Mouse (Mus musculus): ENCODE measurements at regions not wholly inside any gene's neighbourhood (a gene's known extent, or its start where the extent isn't known, plus 50 kb on each side); places are given as distances from the start of the nearest gene placed in this dataset.

DNA sequence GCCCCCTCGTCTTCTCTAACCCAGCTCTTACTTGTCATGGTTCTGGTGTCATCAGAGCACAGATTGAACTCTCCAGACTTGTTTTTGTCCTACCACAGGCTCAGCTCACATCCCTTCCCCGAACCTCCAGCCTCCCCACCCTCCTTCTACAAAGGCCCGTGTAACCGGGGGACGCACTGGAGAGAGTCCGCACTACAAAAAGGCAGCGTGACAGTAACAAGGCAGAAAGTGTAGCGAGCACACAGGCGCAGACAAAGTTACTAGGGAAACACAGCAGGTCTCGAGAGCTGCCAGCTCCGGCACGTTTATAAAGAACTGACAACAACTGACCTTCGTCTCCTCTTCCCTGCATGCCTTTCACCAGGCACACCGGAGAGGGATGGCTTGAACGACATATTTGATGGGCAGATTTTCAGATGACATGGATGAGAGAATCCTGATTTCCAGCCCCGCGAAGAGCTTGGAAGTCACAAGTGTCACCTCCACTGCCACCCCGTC, 260.2 kb upstream of the Zfp64 start:
- peaks cover 6% of the 10 kb centered on the region; the same call in 1 of the 2 replicates for H3K27me3 ChIP-seq
- 73% methylated on average over 18 of the region's 18 CpGs for WGBS
- no peak overlapping the region for H3K9ac ChIP-seq
- no peak for ATAC-seq (ENCODE audit: insufficient number of reproducible peaks, low FRiP score, low TSS enrichment, low read depth)
- H3K9me3 ChIP-seq = no peaks in the 10 kb centered on the region
- H3K4me1 ChIP-seq = peaks cover 14% of the 10 kb centered on the region
- H3K4me3 ChIP-seq = no peak overlapping the region
- H3K36me3 ChIP-seq = no peaks in the 10 kb centered on the region
- no peak overlapping the region for H3K4me2 ChIP-seq
- no peak overlapping the region for H3K27ac ChIP-seq

DNA sequence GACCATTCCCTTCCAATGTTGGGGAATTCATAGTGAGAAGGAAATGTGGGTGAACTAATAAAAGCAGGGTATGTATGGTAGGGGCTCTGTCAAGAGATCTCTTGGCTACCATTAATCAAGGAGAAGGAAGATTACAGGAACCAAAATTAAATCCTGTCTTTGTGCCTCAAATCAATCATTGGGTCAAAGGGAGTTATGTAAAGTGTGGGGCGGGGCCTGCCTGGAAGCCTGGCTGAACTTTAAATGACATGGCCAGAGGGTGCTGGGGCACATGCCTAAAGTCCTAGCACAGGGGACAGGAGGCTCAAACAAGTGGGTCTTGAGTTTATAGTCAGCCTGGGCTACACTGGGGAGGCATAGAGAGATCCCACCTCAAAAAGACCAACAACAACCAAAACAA, 259.0 kb upstream of the Zfp64 start:
- Histone ChIP-seq H3K9ac (no peak overlapping the region), H3K4me3 (no peak overlapping the region), H3K27me3 (no peaks in the 10 kb centered on the region; the same call in 1 of the 2 replicates), H3K36me3 (no peaks in the 10 kb centered on the region), H3K4me1 (peaks cover 14% of the 10 kb centered on the region), H3K4me2 (no peak overlapping the region), H3K9me3 (no peaks in the 10 kb centered on the region), H3K27ac (no peak overlapping the region)
- no peak for ATAC-seq (ENCODE audit: insufficient number of reproducible peaks, low FRiP score, low TSS enrichment, low read depth)
- 82% methylated on average over 1 of the region's 1 CpGs for WGBS

DNA sequence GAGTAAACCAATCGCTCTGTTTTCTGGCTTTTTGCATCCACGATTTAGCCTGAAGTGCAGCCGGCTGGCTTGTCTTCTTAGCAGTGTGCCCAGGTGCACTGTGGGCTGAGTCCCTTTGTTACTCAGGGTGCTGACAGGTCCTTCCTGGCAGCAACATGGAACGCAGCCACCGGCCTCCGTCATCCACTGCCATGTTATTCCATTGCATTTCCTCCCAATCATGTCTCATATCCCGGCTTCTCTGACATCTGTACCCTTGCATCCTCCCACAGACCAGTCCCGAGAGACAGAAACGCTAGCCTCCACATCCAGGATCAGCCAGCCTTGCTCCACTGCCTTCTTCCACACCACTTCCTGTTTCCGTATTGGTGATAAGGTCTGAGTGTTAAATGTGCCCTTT, 257.9 kb upstream of the Zfp64 start:
- WGBS = 49% methylated on average over 10 of the region's 10 CpGs
- Histone ChIP-seq H3K27me3 (no peaks in the 10 kb centered on the region; the same call in 1 of the 2 replicates), H3K9ac (no peak overlapping the region), H3K9me3 (no peaks in the 10 kb centered on the region), H3K36me3 (no peaks in the 10 kb centered on the region), H3K4me2 (no peak overlapping the region), H3K4me1 (peaks cover 14% of the 10 kb centered on the region), H3K27ac (no peak overlapping the region), H3K4me3 (no peak overlapping the region)
- ATAC-seq (ENCODE audit: insufficient number of reproducible peaks, low FRiP score, low TSS enrichment, low read depth) = no peak

DNA sequence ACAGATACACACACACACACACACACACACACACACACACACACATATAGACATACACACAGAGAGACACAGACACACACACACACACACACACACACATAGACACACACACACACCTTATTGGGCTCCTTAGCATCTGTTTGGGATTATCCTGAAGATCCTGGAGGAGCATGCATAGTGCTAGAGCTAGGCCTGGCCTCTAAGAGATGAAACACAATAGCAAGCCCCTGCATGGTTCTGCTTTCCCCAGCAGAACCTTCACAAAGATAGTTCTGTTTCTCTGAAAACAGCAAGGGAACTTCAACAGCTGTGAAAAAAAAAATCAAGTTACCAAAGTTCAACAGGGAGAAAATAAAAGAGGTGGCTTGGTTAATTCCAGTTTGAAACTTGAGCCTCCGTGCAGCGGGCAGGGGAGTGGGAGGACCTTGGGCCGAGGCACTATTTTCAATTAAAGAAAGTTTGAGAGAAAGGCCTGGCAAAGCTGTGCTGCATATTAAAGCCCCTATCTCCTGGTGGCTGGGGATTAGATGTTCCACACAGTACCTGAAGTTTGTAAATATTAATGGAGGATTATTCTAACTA, 257.4 kb upstream of the Zfp64 start:
- Histone ChIP-seq H3K9ac (no peak overlapping the region), H3K27ac (no peak overlapping the region), H3K9me3 (no peaks in the 10 kb centered on the region), H3K36me3 (no peaks in the 10 kb centered on the region), H3K4me3 (no peak overlapping the region), H3K4me2 (no peak overlapping the region), H3K4me1 (peaks cover 14% of the 10 kb centered on the region), H3K27me3 (no peaks in the 10 kb centered on the region; the same call in 1 of the 2 replicates)
- ATAC-seq (ENCODE audit: insufficient number of reproducible peaks, low FRiP score, low TSS enrichment, low read depth) = no peak
- WGBS = 11% methylated on average over 3 of the region's 3 CpGs

DNA sequence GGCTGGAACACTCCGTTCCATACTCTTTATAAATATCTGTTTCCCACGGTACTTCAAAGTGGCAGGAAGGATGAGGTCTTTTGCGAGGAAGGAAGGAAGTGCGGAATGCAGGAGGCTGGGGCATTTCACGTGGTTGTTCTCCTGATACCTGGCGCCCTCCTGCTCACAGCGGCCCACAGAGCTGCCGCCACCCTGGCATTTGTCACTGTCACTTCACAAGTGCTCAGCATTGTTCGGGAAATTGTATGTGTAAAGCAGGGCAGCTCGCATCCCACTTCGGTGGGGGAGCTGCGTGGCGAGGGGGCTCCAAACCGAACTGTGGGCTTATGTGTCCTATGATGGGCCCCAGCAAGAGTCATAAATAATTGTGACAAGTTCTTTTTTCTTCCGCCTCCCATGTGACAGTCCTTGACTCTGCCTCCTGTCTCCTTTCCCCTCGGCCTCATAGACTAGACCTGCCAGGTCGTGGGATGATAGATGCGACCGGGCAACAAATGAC, 248.9 kb upstream of the Zfp64 start:
- Histone ChIP-seq H3K4me3 (no peak overlapping the region), H3K9ac (no peak overlapping the region), H3K9me3 (no peaks in the 10 kb centered on the region), H3K36me3 (no peaks in the 10 kb centered on the region), H3K27ac (no peak overlapping the region), H3K4me1 (no peaks in the 10 kb centered on the region), H3K4me2 (no peak overlapping the region), H3K27me3 (no peaks in the 10 kb centered on the region)
- WGBS = 36% methylated on average over 19 of the region's 19 CpGs
- no peak for ATAC-seq (ENCODE audit: insufficient number of reproducible peaks, low FRiP score, low TSS enrichment, low read depth)

DNA sequence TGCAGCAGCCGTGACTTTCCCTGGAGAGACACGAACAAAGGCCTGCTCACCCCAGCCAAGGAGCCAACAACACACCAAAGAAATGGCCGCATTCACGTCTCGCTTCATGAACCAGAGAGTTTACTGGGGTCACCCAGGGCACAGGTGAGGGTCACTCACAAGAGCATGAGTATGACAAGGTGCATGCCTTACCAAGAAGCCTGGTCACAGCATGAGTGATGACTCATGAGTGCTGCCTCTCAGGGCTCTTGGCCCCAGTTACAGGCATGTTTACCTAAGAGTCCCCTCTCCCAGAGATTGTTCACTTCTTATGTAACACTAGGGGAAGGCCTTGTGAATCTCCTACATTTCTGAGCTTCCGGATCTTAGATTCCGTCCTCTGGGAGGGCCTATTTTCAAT, 236.6 kb upstream of the Zfp64 start:
- H3K27me3 ChIP-seq = no peaks in the 10 kb centered on the region
- 0 out of 2 replicates have a peak, but pooled peaks cover 5% of the 10 kb centered on the region for H3K4me1 ChIP-seq
- no peaks in the 10 kb centered on the region for H3K9me3 ChIP-seq
- ATAC-seq (ENCODE audit: insufficient number of reproducible peaks, low FRiP score, low TSS enrichment, low read depth) = no peak
- no peak overlapping the region for H3K4me2 ChIP-seq
- no peak overlapping the region for H3K4me3 ChIP-seq
- no peak overlapping the region for H3K27ac ChIP-seq
- no peaks in the 10 kb centered on the region for H3K36me3 ChIP-seq
- WGBS = 73% methylated on average over 7 of the region's 7 CpGs
- no peak overlapping the region for H3K9ac ChIP-seq

DNA sequence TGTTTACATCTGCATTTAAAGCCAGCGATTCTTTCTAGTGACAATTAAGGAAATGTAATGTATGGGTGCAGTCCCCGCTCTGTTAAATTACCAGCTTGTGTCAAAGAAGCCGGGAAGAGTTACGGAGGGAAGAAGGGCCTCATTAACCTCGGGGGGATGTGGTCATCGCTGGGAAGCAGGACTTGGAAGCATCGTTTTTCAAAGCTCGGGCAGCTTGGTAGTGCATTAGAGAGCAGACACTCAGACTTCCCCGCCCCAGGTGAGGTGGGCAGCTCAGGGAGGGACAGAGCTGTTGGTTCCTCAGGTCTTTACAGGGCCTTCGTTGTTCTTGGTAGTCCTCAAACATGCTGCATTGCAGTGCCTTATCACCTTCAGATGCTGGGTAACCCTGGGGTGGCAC, 236.1 kb upstream of the Zfp64 start:
- WGBS = 23% methylated on average over 10 of the region's 10 CpGs
- H3K9me3 ChIP-seq = no peaks in the 10 kb centered on the region
- no peak overlapping the region for H3K9ac ChIP-seq
- no peaks in the 10 kb centered on the region for H3K27me3 ChIP-seq
- 0 out of 2 replicates have a peak, but pooled peaks cover 5% of the 10 kb centered on the region for H3K4me1 ChIP-seq
- H3K27ac ChIP-seq = no peak overlapping the region
- no peak overlapping the region for H3K4me3 ChIP-seq
- H3K36me3 ChIP-seq = no peaks in the 10 kb centered on the region
- H3K4me2 ChIP-seq = no peak overlapping the region
- no peak for ATAC-seq (ENCODE audit: insufficient number of reproducible peaks, low FRiP score, low TSS enrichment, low read depth)

DNA sequence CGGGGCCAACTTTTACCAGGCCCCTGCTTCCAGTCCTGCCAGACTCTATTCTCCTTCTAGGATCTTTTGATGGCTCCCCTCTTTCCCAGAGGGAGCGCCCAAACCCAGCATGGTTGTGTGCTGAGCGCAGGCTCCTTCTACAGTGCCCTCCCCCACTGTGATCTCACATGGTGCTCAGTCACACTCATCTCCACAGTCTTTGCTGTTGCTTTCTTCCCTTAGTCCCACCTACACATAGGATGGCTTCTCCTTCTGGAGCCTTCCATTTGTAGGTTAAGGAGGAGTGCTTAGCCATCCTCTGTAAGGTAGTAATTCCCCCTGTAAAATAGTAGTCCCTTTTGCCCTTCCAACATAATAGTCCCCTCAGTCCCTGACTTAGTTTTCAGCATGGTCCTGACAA, 222.2 kb upstream of the Zfp64 start:
- H3K27me3 ChIP-seq = peaks cover 36% of the 10 kb centered on the region
- no peak overlapping the region for H3K9ac ChIP-seq
- no peak overlapping the region for H3K27ac ChIP-seq
- ATAC-seq (ENCODE audit: insufficient number of reproducible peaks, low FRiP score, low TSS enrichment, low read depth) = no peak
- no peak overlapping the region for H3K4me3 ChIP-seq
- H3K9me3 ChIP-seq = no peaks in the 10 kb centered on the region
- WGBS = 91% methylated on average over 3 of the region's 3 CpGs
- no peaks in the 10 kb centered on the region for H3K36me3 ChIP-seq
- H3K4me1 ChIP-seq = peaks cover 14% of the 10 kb centered on the region
- H3K4me2 ChIP-seq = no peak overlapping the region

DNA sequence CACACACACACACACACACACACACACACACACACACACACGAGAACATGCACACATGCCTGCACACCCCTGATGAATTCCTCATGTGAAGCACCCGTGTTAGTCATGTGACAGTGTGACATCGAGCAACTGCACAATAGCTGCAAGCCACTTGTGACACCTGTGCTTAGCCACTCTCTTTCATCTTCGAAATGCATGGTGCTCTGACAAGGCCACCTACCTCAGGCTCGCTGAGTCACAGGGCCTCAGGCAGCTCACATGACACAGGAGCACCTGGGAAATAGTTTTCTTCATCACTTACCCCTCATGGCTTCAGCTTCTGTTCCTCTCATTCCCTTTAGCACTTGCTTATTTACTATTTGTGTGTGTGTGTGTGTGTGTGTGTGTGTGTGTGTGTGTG, 213.4 kb upstream of the Zfp64 start:
- Histone ChIP-seq H3K4me1 (no peaks in the 10 kb centered on the region), H3K4me3 (no peak overlapping the region), H3K27me3 (peaks cover 18% of the 10 kb centered on the region; the same call in 1 of the 2 replicates), H3K4me2 (no peak overlapping the region), H3K9me3 (no peaks in the 10 kb centered on the region), H3K27ac (no peak overlapping the region), H3K36me3 (no peaks in the 10 kb centered on the region), H3K9ac (no peak overlapping the region)
- ATAC-seq (ENCODE audit: insufficient number of reproducible peaks, low FRiP score, low TSS enrichment, low read depth) = no peak
- WGBS = 51% methylated on average over 5 of the region's 5 CpGs

DNA sequence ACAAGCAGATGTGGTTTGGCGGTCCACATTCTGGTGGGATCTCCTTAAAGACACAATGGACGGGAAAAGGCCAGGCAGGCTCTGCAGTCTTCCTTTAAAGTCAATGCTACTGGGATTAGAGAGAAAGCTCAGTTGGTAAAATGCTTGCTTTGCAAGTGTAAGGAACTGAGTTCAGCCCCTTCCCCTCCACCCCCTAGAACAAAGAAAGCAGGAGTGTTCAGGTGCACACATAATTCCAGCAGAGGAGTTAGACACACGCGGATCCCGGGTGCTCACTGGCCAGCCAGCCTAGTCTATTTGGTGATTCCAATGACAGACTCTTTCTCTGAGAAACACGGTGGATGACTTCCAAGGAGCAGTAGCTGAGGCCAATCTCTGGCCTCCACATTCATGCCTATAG, 213.0 kb upstream of the Zfp64 start:
- no peaks in the 10 kb centered on the region for H3K4me1 ChIP-seq
- H3K9ac ChIP-seq = no peak overlapping the region
- no peak overlapping the region for H3K4me3 ChIP-seq
- 66% methylated on average over 6 of the region's 6 CpGs for WGBS
- H3K9me3 ChIP-seq = no peaks in the 10 kb centered on the region
- no peak overlapping the region for H3K27ac ChIP-seq
- no peaks in the 10 kb centered on the region for H3K36me3 ChIP-seq
- no peak overlapping the region for H3K4me2 ChIP-seq
- peaks cover 17% of the 10 kb centered on the region; the same call in 1 of the 2 replicates for H3K27me3 ChIP-seq
- ATAC-seq (ENCODE audit: insufficient number of reproducible peaks, low FRiP score, low TSS enrichment, low read depth) = no peak

DNA sequence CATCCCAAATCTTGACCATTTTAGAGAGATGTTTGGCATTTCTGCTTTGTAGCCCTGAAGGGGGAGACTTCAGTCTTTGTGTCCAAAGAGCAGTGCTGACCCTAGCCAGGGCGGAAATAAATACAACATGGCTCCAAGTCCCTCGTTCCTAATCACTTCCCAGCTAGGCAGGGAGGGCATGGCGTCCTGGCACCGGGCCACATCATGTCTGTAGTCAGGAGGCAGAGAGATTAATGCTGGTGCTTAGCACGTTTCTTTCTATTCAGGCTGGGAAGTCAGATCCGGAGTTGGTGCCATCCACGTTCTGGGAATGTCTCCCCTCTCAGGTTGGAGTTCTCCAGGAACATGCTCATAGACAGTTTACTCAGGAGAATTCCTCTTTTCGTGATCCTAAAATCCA, 206.3 kb upstream of the Zfp64 start:
- WGBS = 64% methylated on average over 8 of the region's 8 CpGs
- no peak for ATAC-seq (ENCODE audit: insufficient number of reproducible peaks, low FRiP score, low TSS enrichment, low read depth)
- H3K4me2 ChIP-seq = no peak overlapping the region
- H3K4me1 ChIP-seq = peaks cover 8% of the 10 kb centered on the region
- H3K4me3 ChIP-seq = no peak overlapping the region
- no peak overlapping the region for H3K9ac ChIP-seq
- H3K27ac ChIP-seq = no peak overlapping the region
- H3K27me3 ChIP-seq = peaks cover 8% of the 10 kb centered on the region
- no peaks in the 10 kb centered on the region for H3K9me3 ChIP-seq
- no peaks in the 10 kb centered on the region for H3K36me3 ChIP-seq

DNA sequence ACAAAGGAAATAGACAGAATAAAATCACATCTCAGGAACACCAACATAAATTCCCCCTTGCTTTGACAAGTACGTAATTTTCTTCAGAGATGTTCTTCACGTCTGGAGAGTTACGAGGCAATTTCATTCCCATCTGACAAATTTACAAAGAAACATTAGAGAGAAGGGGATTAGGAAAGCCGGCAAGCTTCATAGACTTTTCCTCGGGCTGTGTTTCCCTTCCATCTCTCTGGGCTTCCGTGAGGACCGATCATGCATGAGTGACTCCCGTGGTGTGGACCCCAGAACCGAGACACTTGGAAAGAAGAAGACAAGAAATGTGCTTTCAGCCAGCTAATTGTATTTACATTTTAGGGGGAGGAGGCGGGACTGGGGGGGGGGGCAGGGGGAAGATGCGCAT, 203.4 kb upstream of the Zfp64 start:
- H3K4me3 ChIP-seq = no peak overlapping the region
- WGBS = 36% methylated on average over 11 of the region's 11 CpGs
- no peak overlapping the region for H3K9ac ChIP-seq
- no peak overlapping the region for H3K27ac ChIP-seq
- ATAC-seq (ENCODE audit: insufficient number of reproducible peaks, low FRiP score, low TSS enrichment, low read depth) = no peak
- H3K4me1 ChIP-seq = peaks cover 8% of the 10 kb centered on the region
- peak overlapping the region; percentile 31; the same call in 1 of the 2 replicates for H3K4me2 ChIP-seq
- no peaks in the 10 kb centered on the region for H3K9me3 ChIP-seq
- H3K27me3 ChIP-seq = no peaks in the 10 kb centered on the region; the same call in 1 of the 2 replicates
- no peaks in the 10 kb centered on the region for H3K36me3 ChIP-seq

Data from limb, embryonic 15.5 days (tissue).